Mouse (Mus musculus): ENCODE measurements around the gene P2rx1. TPM values are rescaled to one million over a fixed set of nuclear protein-coding genes. Genes with fewer than 3 reads are reported as not detected.

The P2rx1 gene
- polyA plus RNA-seq, 1 experiment from 2014 or later = 0.31 TPM

DNA sequence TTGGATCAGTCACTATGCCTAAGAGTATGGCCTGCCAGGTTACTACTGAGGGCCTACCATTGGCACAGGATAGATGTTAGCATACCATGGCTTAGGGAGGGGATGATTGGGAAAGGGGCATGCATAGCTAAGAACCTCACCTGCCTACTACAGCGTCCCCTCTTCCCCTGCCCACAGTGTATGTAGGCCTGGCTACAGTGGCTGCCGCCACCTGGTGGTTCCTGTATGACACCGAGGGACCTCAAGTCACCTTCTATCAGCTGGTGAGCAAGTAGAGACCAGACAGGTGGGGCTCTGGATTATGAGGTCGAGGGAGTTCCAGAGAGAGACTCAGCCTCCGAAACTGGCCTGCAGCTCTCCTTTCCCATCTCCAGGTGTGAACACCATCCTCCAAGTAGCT lies 15.6 kb upstream of the P2rx1 start:
- WGBS = 57% methylated on average over 5 of the region's 5 CpGs
- ATAC-seq = no peak
- H3K9ac ChIP-seq (ENCODE audit: low read depth, low read length) = no peak overlapping the region
- no peaks in the 10 kb centered on the region for H3K9me3 ChIP-seq (ENCODE audit: control insufficient read depth, low read length)
- no peak overlapping the region for H3K27ac ChIP-seq (ENCODE audit: low read depth, low read length)
- no peaks in the 10 kb centered on the region for H3K4me1 ChIP-seq (ENCODE audit: control insufficient read depth, insufficient read depth, low read depth, low read length)
- H3K27me3 ChIP-seq (replicated peaks; ENCODE audit: control insufficient read depth, insufficient read depth, low read length) = no peaks in the 10 kb centered on the region
- no peak overlapping the region for H3K4me3 ChIP-seq (ENCODE audit: low read length)
- no peak overlapping the region for H3K4me2 ChIP-seq (ENCODE audit: low read length)
- H3K36me3 ChIP-seq (ENCODE audit: control insufficient read depth, insufficient read depth, low read length) = no peaks in the 10 kb centered on the region

DNA sequence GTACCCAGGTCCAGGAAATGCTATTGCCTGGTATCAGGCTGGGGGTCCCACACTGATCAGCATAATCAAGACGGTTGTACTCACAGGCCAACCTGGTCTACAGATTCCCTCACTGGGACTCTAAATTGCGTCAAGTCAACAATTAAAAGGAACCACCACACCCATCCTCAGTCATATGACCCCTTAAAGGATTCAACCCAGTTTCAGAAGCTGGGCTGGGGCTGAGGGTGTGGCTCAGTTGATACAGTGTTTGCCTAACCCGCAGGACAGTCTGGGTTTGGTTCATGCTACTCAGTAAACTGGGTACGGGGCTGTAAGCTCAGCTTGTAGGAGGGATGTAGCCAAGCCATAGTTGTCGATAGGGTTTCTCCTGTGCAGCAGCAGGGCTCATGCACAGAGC lies 12.2 kb upstream of the P2rx1 start:
- Histone ChIP-seq H3K4me1 (ENCODE audit: control insufficient read depth, insufficient read depth, low read depth, low read length) (no peaks in the 10 kb centered on the region), H3K27ac (ENCODE audit: low read depth, low read length) (no peak overlapping the region), H3K4me3 (ENCODE audit: low read length) (no peak overlapping the region), H3K9ac (ENCODE audit: low read depth, low read length) (no peak overlapping the region), H3K36me3 (ENCODE audit: control insufficient read depth, insufficient read depth, low read length) (no peaks in the 10 kb centered on the region), H3K4me2 (ENCODE audit: low read length) (no peak overlapping the region), H3K9me3 (ENCODE audit: control insufficient read depth, low read length) (no peaks in the 10 kb centered on the region), H3K27me3 (replicated peaks; ENCODE audit: control insufficient read depth, insufficient read depth, low read length) (no peaks in the 10 kb centered on the region)
- 83% methylated on average over 5 of the region's 5 CpGs for WGBS
- ATAC-seq = no peak

DNA sequence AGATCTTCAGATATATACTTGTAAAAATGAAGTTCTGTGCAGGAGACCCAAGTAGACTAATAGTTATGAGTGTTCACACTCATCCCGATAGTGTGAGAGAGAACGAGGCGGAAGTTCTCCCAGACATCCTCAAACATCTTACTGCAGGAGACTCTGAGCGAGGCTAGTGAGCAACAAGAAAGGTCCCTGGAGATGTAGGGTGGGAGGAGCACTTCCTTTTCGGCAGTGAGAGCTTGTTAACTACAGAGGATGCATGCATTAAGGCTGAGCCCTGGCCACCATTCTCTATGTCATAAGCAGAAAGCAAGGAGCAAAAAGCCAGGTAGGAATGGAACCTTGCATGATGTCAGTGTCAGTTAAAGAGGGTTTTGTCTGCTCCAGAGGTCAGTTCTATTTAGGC lies 11.7 kb upstream of the P2rx1 start:
- no peaks in the 10 kb centered on the region for H3K9me3 ChIP-seq (ENCODE audit: control insufficient read depth, low read length)
- 72% methylated on average over 5 of the region's 5 CpGs for WGBS
- no peaks in the 10 kb centered on the region for H3K36me3 ChIP-seq (ENCODE audit: control insufficient read depth, insufficient read depth, low read length)
- H3K27me3 ChIP-seq (replicated peaks; ENCODE audit: control insufficient read depth, insufficient read depth, low read length) = no peaks in the 10 kb centered on the region
- H3K4me2 ChIP-seq (ENCODE audit: low read length) = no peak overlapping the region
- H3K27ac ChIP-seq (ENCODE audit: low read depth, low read length) = no peak overlapping the region
- H3K4me1 ChIP-seq (ENCODE audit: control insufficient read depth, insufficient read depth, low read depth, low read length) = no peaks in the 10 kb centered on the region
- H3K9ac ChIP-seq (ENCODE audit: low read depth, low read length) = no peak overlapping the region
- no peak overlapping the region for H3K4me3 ChIP-seq (ENCODE audit: low read length)
- ATAC-seq = no peak

DNA sequence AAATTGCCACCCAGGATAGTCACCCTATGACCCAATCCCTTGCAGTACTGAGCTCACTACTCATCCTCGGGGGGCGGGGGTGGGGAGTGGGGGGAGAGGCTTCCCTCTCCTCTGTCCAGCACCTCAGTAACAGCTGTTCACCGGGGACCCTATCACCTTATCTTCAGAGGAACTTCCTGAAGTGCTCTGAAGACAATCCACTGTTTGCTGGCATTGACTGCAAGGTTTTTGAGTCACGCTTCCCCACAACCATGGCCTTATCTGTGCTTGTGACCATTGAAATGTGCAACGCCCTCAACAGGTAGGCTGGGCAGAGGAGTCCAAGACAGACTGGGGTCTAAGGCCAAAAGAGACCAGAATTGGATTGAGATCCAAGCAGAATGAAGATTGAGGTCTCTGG lies 11.1 kb upstream of the P2rx1 start:
- 89% methylated on average over 5 of the region's 5 CpGs for WGBS
- ATAC-seq = no peak

DNA sequence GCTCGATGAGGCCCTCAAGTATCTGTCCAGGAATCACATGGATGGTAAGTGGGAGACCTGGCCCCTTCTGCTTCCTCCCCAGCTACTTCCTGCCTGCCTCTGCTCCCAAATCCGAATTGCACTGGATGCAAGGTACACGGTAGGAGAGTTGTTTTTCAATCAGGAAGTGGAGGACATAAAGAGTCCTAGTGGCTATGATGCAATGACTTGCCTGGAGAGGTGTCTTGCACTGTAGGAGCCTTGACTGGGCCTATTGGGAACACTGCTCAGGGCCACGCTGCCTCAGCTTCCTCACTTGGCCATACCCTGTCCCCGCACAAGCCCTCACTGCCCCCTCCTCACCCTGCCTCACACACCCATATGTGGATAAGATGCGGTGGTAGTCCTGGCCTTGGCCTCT lies 9.9 kb upstream of the P2rx1 start:
- Histone ChIP-seq H3K27ac (ENCODE audit: low read depth, low read length) (no peak overlapping the region), H3K4me1 (ENCODE audit: control insufficient read depth, insufficient read depth, low read depth, low read length) (no peaks in the 10 kb centered on the region), H3K9me3 (ENCODE audit: control insufficient read depth, low read length) (no peaks in the 10 kb centered on the region), H3K4me2 (ENCODE audit: low read length) (no peak overlapping the region), H3K4me3 (ENCODE audit: low read length) (no peak overlapping the region), H3K27me3 (replicated peaks; ENCODE audit: control insufficient read depth, insufficient read depth, low read length) (no peaks in the 10 kb centered on the region), H3K36me3 (ENCODE audit: control insufficient read depth, insufficient read depth, low read length) (no peaks in the 10 kb centered on the region), H3K9ac (ENCODE audit: low read depth, low read length) (no peak overlapping the region)
- no peak for ATAC-seq
- WGBS = 74% methylated on average over 6 of the region's 6 CpGs

More for the DNA sequence above, 11.1 kb upstream of the P2rx1 start:
- Histone ChIP-seq H3K36me3 (ENCODE audit: control insufficient read depth, insufficient read depth, low read length) (no peaks in the 10 kb centered on the region), H3K9me3 (ENCODE audit: control insufficient read depth, low read length) (no peaks in the 10 kb centered on the region), H3K4me3 (ENCODE audit: low read length) (no peak overlapping the region), H3K9ac (ENCODE audit: low read depth, low read length) (no peak overlapping the region), H3K27me3 (replicated peaks; ENCODE audit: control insufficient read depth, insufficient read depth, low read length) (no peaks in the 10 kb centered on the region), H3K4me2 (ENCODE audit: low read length) (no peak overlapping the region), H3K27ac (ENCODE audit: low read depth, low read length) (no peak overlapping the region), H3K4me1 (ENCODE audit: control insufficient read depth, insufficient read depth, low read depth, low read length) (no peaks in the 10 kb centered on the region)

DNA sequence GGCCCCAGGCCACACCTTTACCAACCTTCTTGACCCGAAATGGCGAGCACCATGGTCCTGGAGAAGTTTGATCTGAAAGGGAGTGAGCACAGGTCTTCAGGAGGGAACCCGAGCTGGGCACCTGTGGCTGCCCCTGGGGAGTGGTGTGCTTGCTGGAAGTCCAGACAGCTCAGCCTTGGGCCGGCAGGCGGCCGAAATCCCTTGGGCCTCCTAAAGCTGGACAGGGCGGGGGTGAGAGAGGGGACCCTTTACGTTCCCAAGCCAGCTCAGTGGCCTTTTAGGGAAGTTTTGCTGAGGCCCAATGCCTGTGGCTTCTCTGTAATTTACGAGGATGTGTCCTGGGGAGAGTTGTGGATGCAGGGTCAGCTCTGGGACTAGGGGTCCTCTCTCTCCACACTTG lies 8.2 kb upstream of the P2rx1 start:
- no peak for ATAC-seq
- no peak overlapping the region for H3K9ac ChIP-seq (ENCODE audit: low read depth, low read length)
- no peaks in the 10 kb centered on the region for H3K9me3 ChIP-seq (ENCODE audit: control insufficient read depth, low read length)
- H3K4me3 ChIP-seq (ENCODE audit: low read length) = no peak overlapping the region
- no peak overlapping the region for H3K27ac ChIP-seq (ENCODE audit: low read depth, low read length)
- no peaks in the 10 kb centered on the region for H3K36me3 ChIP-seq (ENCODE audit: control insufficient read depth, insufficient read depth, low read length)
- WGBS = 72% methylated on average over 9 of the region's 9 CpGs
- H3K4me1 ChIP-seq (ENCODE audit: control insufficient read depth, insufficient read depth, low read depth, low read length) = no peaks in the 10 kb centered on the region
- no peak overlapping the region for H3K4me2 ChIP-seq (ENCODE audit: low read length)
- H3K27me3 ChIP-seq (replicated peaks; ENCODE audit: control insufficient read depth, insufficient read depth, low read length) = no peaks in the 10 kb centered on the region

DNA sequence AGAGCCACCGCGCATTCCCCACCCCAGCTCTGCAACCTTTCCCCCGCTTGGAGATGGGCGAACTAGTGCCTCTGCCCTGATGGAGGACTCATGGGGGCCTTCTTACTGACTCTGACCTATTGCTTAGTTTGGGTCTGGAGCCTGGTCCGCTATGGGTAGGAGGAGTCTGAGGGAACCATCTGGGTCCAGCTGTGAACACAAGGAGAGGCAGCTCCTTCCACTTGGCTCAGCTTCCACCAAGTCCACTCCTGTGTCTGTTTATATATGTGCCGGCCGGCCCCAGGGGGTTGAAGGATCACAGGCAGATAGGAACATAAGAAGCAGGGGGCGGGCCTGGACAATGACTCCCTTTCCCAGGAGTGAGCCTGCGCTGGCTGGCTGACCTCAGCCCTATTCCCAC lies 6.9 kb upstream of the P2rx1 start:
- ATAC-seq = no peak
- H3K36me3 ChIP-seq (ENCODE audit: control insufficient read depth, insufficient read depth, low read length) = no peaks in the 10 kb centered on the region
- H3K4me3 ChIP-seq (ENCODE audit: low read length) = no peak overlapping the region
- no peaks in the 10 kb centered on the region for H3K9me3 ChIP-seq (ENCODE audit: control insufficient read depth, low read length)
- H3K27ac ChIP-seq (ENCODE audit: low read depth, low read length) = no peak overlapping the region
- 61% methylated on average over 9 of the region's 9 CpGs for WGBS
- no peaks in the 10 kb centered on the region for H3K27me3 ChIP-seq (replicated peaks; ENCODE audit: control insufficient read depth, insufficient read depth, low read length)
- no peak overlapping the region for H3K9ac ChIP-seq (ENCODE audit: low read depth, low read length)
- no peaks in the 10 kb centered on the region for H3K4me1 ChIP-seq (ENCODE audit: control insufficient read depth, insufficient read depth, low read depth, low read length)
- H3K4me2 ChIP-seq (ENCODE audit: low read length) = no peak overlapping the region

DNA sequence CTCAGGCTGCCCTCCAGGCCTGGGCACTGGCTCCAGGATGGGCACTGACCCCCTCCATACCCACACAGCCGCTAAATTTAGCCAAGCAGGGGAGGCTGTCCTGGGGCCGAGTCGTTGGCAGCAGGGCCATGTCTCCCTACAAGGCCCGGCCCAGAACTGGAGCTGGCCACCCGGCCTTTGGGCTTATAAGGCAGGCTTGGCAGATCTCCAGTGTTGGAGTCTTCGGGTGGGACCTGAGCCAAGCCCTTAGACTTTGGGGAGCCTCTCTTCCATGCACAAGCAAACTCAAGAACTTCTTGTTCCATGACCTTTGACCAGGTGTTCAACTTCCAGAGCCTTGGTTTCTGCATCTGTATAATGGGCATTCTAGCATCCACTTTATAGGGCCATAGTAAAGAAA lies 2.6 kb upstream of the P2rx1 start:
- H3K9ac ChIP-seq (ENCODE audit: low read depth, low read length) = no peak overlapping the region
- no peak overlapping the region for H3K4me2 ChIP-seq (ENCODE audit: low read length)
- no peaks in the 10 kb centered on the region for H3K9me3 ChIP-seq (ENCODE audit: control insufficient read depth, low read length)
- 92% methylated on average over 6 of the region's 6 CpGs for WGBS
- no peak overlapping the region for H3K27ac ChIP-seq (ENCODE audit: low read depth, low read length)
- H3K4me1 ChIP-seq (ENCODE audit: control insufficient read depth, insufficient read depth, low read depth, low read length) = no peaks in the 10 kb centered on the region
- no peak overlapping the region for H3K4me3 ChIP-seq (ENCODE audit: low read length)
- H3K36me3 ChIP-seq (ENCODE audit: control insufficient read depth, insufficient read depth, low read length) = no peaks in the 10 kb centered on the region
- no peak for ATAC-seq
- no peaks in the 10 kb centered on the region for H3K27me3 ChIP-seq (replicated peaks; ENCODE audit: control insufficient read depth, insufficient read depth, low read length)

DNA sequence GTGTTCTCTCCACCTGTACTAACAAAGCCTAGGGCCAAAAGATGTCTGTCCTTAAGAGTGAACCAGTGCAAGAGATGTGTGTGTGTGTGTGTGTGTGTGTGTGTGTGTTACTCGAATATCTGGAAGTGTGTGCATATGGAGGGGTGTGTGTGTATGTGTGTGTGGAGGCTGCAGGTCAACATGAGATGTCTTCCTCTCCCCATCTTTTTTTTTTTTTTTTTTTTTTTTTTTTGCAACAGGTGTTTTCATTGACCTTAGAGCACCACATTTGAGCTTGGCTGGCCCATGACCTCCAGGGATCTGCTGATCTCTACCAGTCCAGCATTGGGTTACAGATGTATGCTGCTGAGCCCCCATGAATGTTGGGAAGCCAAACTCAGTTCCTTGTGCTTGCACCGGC lies 2.1 kb upstream of the P2rx1 start:
- Histone ChIP-seq H3K27ac (ENCODE audit: low read depth, low read length) (no peak overlapping the region), H3K9me3 (ENCODE audit: control insufficient read depth, low read length) (no peaks in the 10 kb centered on the region), H3K4me1 (ENCODE audit: control insufficient read depth, insufficient read depth, low read depth, low read length) (no peaks in the 10 kb centered on the region), H3K9ac (ENCODE audit: low read depth, low read length) (no peak overlapping the region), H3K4me2 (ENCODE audit: low read length) (no peak overlapping the region), H3K4me3 (ENCODE audit: low read length) (no peak overlapping the region), H3K36me3 (ENCODE audit: control insufficient read depth, insufficient read depth, low read length) (no peaks in the 10 kb centered on the region), H3K27me3 (replicated peaks; ENCODE audit: control insufficient read depth, insufficient read depth, low read length) (no peaks in the 10 kb centered on the region)
- 87% methylated on average over 2 of the region's 2 CpGs for WGBS
- ATAC-seq = no peak

All from hindbrain, embryonic 16.5 days (tissue).